Mouse (Mus musculus) midbrain, embryonic 10.5 days (tissue): ENCODE measurements around the gene Nup50. TPM values are rescaled to one million over a fixed set of nuclear protein-coding genes. Genes with fewer than 3 reads are reported as not detected.

Experiments used
- DNase-seq: peaks from one replicate; pipeline ENCODE4 v3.0.0-alpha.2; 2017; ENCODE audit warnings: low spot score
- H3K27ac ChIP-seq: fragments of 300-500 bp; sonication (generic); replicated peaks from 2 replicates; pipeline ENCODE4 v1.5.1; 2016; ENCODE audit warnings: mild to moderate bottlenecking
- H3K27me3 ChIP-seq: fragments of 300-500 bp; sonication (generic); 2 replicates; pipeline ENCODE4 v1.6.1; 2016; ENCODE audit warnings: low read depth, mild to moderate bottlenecking; ENCODE audit not compliant: poor library complexity, severe bottlenecking
- H3K36me3 ChIP-seq: fragments of 300-500 bp; sonication (generic); 2 replicates; pipeline ENCODE4 v1.6.1; 2016; ENCODE audit warnings: mild to moderate bottlenecking, moderate library complexity
- H3K4me1 ChIP-seq: fragments of 300-500 bp; sonication (generic); 2 replicates; pipeline ENCODE4 v1.6.1; 2016
- H3K4me3 ChIP-seq: fragments of 300-500 bp; sonication (generic); 2 replicates; pipeline ENCODE4 v1.5.1; 2016; ENCODE audit warnings: mild to moderate bottlenecking, moderate library complexity
- H3K9me3 ChIP-seq: fragments of 300-500 bp; sonication (generic); replicated peaks from 2 replicates; pipeline ENCODE4 v1.6.1; 2016; ENCODE audit warnings: mild to moderate bottlenecking
- WGBS: fragments of 180-500 bp; shearing (Covaris S2); methylation state at CpG from one replicate; pipeline ENCODE4 v1.1.7; 2016; 5-methylcytosine and 5-hydroxymethylcytosine counted together
- microRNA-seq: library from miRNA; unstranded; fragments of <30 nt; microRNA quantifications from one replicate; pipeline ENCODE4, GENCODE M21; 2017
- polyA plus RNA-seq: library from polyadenylated mRNA; unstranded; fragments of >200 nt; fragmentation: Nextera tagmentation; extraction: Ambion mirVana; gene quantifications from 2 replicates; pipeline ENCODE4 v1.2.1, GENCODE M21; 2016

The Nup50 gene
- polyA plus RNA-seq, 1 experiment from 2014 or later: 70.7 TPM

DNA sequence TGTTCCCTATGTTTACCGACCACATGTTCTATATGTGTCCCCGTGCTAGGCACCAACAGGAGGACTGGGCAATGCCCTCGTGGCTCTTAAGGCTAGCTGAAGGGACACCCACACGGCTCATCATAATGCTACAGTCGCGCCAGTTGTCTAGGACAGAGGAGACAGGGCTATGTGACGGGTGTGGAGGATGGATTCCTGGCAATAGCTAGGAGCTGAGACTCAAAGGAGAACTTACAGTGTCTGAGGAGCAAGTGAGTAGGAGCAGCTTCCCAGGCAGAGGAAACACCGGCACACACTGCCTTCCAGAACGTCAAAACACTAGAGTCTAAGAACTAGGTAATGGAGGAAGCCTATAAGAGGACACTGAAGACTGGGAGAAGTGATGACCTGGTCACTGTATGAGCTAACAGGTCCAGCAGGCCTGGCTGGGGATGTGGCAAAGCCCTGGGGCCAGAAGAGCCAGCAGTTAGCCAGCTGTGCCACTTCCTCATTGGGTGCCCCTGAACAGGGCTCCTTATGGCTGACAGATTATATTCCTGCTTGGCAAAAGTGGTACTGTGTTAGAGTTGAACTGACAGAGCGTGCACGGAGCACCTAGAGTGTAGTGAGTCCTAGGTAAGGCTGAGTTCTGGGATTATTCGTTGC is 62.4 kb downstream of the Nup50 start:
- Histone ChIP-seq H3K27me3 (peaks cover 17% of the 10 kb centered on the region), H3K36me3 (peaks cover 8% of the 10 kb centered on the region; the same call in 1 of the 2 replicates), H3K9me3 (no peaks in the 10 kb centered on the region), H3K4me3 (peak overlapping the region; percentile 88; the same call in 1 of the 2 replicates), H3K27ac (no peak overlapping the region), H3K4me1 (peaks cover 55% of the 10 kb centered on the region)
- WGBS: 86% methylated on average over 12 of the region's 12 CpGs
- no peak for DNase-seq

DNA sequence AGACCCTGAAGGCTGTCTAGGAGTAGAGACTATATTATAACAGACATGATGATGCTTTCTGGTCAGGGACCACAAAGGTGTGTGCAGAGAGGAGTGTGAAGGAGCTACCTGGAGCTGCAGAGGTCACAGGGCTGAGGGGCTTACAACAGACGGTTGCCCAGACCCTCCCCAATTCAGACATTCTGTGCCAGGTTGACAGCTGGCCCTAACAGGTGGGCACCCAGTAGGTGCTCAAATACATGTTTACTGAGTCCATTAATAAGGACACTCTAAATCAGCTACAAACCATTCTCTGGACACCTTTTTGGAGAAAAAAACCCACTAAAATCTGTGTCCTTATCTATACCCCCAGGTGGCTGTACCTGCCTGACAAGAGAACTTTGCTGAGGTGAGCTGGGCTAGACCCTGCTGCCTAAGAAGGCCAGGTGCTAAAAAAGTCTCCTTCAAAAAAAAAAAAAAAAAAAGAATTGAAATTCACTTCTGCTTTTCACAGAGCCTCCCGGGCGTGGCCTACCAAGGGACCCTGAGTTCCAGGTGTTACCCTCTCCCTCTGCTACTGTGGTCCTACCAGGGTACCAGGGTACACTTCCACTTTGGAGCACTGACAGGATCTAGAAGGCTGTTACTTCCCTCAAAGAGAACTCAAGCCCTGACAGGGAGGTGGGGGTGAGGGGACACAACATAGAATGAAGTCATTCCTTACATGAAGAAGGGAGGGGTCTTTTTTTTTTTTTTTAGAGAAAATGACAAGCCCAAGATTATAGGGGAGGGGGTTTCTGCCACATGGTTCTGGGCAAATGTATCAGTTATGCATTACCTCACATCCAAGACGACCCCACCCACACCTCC is 63.2 kb downstream of the Nup50 start:
- no peaks in the 10 kb centered on the region for H3K9me3 ChIP-seq
- H3K27ac ChIP-seq: peak overlapping the region; percentile 88
- H3K27me3 ChIP-seq: peaks cover 17% of the 10 kb centered on the region
- WGBS: 71% methylated on average over 4 of the region's 4 CpGs
- H3K4me3 ChIP-seq: peak overlapping the region; percentile 88
- H3K4me1 ChIP-seq: peaks cover 55% of the 10 kb centered on the region
- peaks cover 8% of the 10 kb centered on the region; the same call in 1 of the 2 replicates for H3K36me3 ChIP-seq
- no peak for DNase-seq

DNA sequence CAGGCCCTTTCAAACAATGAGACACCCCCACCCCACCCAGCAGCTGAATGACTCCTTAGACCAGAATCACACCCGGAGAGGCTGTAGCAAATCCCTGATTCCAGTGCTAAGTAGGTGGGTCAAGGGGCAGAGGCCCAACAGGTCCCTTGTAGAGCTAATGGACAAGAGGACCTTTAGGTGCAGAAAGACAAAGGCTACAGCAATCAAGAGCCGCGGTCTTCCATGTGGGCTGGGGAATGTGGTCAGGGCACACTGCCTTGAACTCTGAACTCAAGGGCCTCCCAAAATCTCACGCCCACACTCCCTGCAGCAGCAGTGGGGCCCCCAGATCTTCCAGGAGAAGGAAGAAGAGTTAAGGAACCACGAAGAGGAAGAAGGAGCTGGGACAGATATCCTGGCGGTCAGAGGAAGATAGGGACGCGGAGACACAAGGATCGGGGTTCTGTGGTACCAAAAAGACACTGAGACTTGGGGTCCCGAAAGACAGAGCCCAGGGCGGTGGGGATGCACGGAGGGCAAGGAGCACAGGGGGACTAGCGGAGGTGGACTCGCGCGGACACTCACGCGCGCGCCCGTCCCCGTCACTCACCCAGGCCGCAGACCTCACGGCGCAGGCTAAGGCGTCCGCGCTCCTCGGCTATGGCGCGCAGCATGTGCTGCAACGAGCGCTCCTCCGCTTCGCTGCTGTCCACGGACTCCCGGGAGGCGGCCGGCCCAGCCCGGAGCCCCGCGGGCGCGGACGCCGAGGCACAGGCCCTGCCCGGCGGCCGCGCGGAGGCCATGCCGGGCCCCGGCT is 64.0 kb downstream of the Nup50 start:
- H3K36me3 ChIP-seq: peaks cover 4% of the 10 kb centered on the region; the same call in 1 of the 2 replicates
- peaks cover 17% of the 10 kb centered on the region for H3K27me3 ChIP-seq
- peaks cover 51% of the 10 kb centered on the region for H3K4me1 ChIP-seq
- H3K9me3 ChIP-seq: no peaks in the 10 kb centered on the region
- H3K27ac ChIP-seq: peak overlapping the region; percentile 88
- peak overlapping the region; percentile 88 for H3K4me3 ChIP-seq
- DNase-seq: no peak
- WGBS: under 1% methylated on average over 53 of the region's 53 CpGs

DNA sequence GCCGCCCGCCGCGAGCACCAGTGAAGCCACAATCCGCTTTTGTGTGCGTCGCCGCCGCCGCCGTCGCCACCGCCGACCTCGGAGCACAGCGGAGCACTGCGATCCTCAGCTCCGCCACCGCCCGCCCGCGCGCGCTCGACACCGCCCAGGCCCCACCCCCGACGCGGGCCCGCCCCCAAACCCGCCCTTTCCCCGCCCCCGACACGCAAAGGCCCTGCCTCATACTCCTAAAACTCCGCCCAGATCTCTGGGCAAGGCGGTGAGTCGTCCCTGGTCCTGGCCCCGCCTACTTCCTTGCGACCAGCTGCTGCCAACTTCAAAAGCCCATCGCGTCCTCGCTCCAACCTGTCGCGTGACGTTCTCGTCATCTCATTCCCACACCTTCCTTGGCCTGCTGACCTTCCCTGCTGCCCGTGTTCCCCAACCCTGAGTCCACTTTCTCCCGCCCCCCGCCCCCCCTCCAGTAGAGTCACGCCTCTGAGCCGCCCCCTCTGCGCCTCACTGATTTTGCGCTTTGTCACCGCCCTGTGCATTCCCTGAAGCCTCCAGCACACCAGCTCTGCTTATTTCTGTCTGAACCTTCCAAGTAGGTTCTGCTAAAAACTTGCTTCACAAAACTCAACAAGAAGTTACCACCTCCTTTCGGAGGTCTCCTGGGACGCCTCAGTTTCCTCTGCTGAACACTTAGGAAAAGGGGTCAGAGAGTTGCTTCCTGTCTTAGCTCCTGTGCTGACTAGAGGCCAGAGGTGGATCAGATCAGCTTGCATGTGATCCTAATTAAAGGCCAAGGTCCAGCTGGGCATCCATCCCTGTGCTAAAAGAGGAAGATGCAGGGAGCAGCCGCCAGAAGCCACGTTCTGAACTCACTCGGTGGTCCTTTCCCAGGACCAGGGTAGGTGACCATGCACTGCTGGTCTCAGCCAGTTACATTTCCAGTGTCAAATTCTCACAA is 64.9 kb downstream of the Nup50 start, which contains the start of gene 5031439G07Rik:
Gene 5031439G07Rik (minus strand): TSS at position 678 of the 952 bp plus-strand sequence.
- H3K4me1 ChIP-seq: peaks cover 48% of the 10 kb centered on the region
- H3K27ac ChIP-seq: peak within 1 kb of the TSS; percentile 88
- 1% methylated on average over 56 of the region's 59 CpGs for WGBS
- peaks cover 4% of the 10 kb centered on the region; the same call in 1 of the 2 replicates for H3K36me3 ChIP-seq
- DNase-seq: peak; percentile 94
- no peaks in the 10 kb centered on the region for H3K9me3 ChIP-seq
- peaks cover 17% of the 10 kb centered on the region for H3K27me3 ChIP-seq
- H3K4me3 ChIP-seq: peak within 1 kb of the TSS; percentile 88

DNA sequence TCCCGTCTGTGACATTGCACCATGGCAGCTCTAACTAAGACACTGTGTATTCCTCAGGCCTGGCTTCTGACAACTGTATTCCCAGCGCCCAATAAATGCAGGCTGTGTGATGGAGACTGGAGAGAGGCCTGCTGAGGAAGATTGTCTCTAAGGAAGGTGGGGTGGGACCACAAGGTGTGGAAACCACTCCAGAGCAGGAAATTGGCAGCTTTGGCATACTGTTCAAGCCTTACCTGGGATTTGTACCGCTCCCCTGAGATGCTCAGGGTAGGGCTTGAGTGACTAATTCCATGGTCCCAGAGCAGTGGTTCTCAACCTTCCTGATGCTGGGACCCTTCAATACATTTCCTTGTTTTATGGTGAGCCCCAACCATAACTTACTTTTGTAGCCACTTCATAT is 65.9 kb downstream of the Nup50 start:
- Histone ChIP-seq H3K4me1 (peaks cover 39% of the 10 kb centered on the region), H3K36me3 (peaks cover 4% of the 10 kb centered on the region; the same call in 1 of the 2 replicates), H3K4me3 (no peak overlapping the region), H3K27ac (no peak overlapping the region), H3K27me3 (peaks cover 17% of the 10 kb centered on the region), H3K9me3 (no peaks in the 10 kb centered on the region)
- 80% methylated on average over 3 of the region's 3 CpGs for WGBS
- no peak for DNase-seq

DNA sequence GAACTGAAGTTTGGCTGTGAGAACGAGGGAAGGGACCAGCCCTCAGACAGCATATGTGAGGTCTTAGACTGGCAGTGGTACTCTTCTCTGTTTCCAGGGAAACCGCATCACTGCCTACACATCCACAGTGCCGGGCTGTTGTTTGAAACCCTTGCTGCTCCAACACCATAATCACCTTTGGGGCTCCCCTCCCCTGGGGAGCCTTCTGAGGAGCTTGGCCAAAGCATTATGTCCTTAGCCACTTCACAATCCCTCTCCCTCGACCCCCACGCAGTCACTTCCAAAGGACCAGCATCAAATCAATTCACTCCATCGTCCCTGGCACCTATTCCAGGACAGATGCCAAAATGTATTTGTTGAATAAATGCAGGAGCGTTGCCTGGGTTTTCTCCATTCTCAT is 66.6 kb downstream of the Nup50 start:
- WGBS: 71% methylated on average over 7 of the region's 7 CpGs
- H3K27me3 ChIP-seq: peaks cover 17% of the 10 kb centered on the region

More for the DNA sequence above, 66.6 kb downstream of the Nup50 start:
- DNase-seq: no peak
- Histone ChIP-seq H3K4me3 (no peak overlapping the region), H3K9me3 (no peaks in the 10 kb centered on the region), H3K36me3 (peaks cover 4% of the 10 kb centered on the region; the same call in 1 of the 2 replicates), H3K27ac (no peak overlapping the region), H3K4me1 (peaks cover 41% of the 10 kb centered on the region)

Small RNA genes lying within 50 kb of the gene (microRNA-seq; reads per million reads assigned to microRNA genes)
- gene Mir1249: 23.0 reads per million, percentile 33 among the genes with 10 or more reads in this experiment

Other genes starting within 250 kb of the Nup50 start
- 1.5 and 1.7 TPM in 2 replicates for gene Arhgap8, start 203.4 kb upstream of the Nup50 start, polyA plus RNA-seq
- gene Phf21b, start 67.4 kb upstream of the Nup50 start, polyA plus RNA-seq: 9.5 and 11.9 TPM in 2 replicates
- 0.96 and 1.1 TPM in 2 replicates for gene Gm29666, start 3.4 kb upstream of the Nup50 start, polyA plus RNA-seq
- 10.1 and 10.8 TPM in 2 replicates for gene 5031439G07Rik, start 65.1 kb downstream of the Nup50 start, polyA plus RNA-seq
- 0.16 TPM in 1 of 2 replicates, not detected in the other for gene Upk3a, start 93.7 kb downstream of the Nup50 start, polyA plus RNA-seq
- 33.1 and 34.9 TPM in 2 replicates for gene Fam118a, start 105.5 kb downstream of the Nup50 start, polyA plus RNA-seq
- 0.11 and 0.12 TPM in 2 replicates for gene Smc1b, start 208.6 kb downstream of the Nup50 start, polyA plus RNA-seq
- gene Ribc2, start 208.7 kb downstream of the Nup50 start, polyA plus RNA-seq: 0.41 and 0.57 TPM in 2 replicates